Mouse (Mus musculus) right cerebral cortex, postnatal 10 days (tissue): ENCODE results near the gene Lrrn4cl.
"Not testable (repeated sequence)": the region's sequence is repeated elsewhere in the genome, so short reads cannot be mapped to it uniquely, and the experiment has no call there.

Source experiments
- DNase-seq, 2 experiments: peaks; one replicate each; pipeline ENCODE4 v3.0.0; 2021; ENCODE audit warnings: low spot score in 2 of 2

The Lrrn4cl gene

DNA sequence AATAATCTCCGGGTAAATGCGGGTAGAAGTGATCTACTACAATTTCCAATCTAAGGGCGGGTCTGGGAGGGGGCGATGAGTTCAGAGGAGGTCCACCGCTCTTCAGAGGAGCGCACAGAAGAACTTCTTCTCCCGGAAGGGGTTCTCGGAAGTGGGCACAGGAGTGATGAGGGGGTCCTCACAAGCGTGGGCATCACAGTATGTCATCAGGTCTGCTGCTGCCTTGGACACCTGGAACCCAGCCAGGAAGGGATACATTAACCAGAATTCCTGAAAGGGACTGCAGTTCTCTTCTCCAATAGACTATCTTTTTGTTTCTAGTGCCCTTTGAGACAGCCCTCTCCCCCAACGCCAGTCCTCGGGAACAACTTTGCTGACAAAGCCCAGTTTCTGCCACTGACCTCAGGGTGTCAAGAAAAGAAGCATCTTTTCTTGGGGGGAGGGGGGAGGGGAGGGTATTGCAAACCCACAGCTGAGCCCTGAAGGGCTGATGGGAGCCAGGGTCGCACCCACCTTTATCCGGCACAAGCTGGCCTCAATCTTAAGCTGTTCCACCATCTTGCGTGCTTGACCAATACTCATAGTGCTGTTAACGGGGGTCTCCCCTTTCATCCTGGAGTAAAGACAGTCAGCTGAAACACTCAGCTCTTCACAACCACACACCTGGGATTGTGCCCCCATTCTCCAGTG is 12.4 kb upstream of the Lrrn4cl start:
- DNase-seq, result peak; percentile 74 to 82

GRCm38 (mm10) chr19:8839103-8839907 is 11.3 kb upstream of the Lrrn4cl start, which contains the start of gene Gng3:
TSS of gene Gng3 (minus strand) at chr19:8839194.
- peak; percentile 90 to 93 for DNase-seq

DNA sequence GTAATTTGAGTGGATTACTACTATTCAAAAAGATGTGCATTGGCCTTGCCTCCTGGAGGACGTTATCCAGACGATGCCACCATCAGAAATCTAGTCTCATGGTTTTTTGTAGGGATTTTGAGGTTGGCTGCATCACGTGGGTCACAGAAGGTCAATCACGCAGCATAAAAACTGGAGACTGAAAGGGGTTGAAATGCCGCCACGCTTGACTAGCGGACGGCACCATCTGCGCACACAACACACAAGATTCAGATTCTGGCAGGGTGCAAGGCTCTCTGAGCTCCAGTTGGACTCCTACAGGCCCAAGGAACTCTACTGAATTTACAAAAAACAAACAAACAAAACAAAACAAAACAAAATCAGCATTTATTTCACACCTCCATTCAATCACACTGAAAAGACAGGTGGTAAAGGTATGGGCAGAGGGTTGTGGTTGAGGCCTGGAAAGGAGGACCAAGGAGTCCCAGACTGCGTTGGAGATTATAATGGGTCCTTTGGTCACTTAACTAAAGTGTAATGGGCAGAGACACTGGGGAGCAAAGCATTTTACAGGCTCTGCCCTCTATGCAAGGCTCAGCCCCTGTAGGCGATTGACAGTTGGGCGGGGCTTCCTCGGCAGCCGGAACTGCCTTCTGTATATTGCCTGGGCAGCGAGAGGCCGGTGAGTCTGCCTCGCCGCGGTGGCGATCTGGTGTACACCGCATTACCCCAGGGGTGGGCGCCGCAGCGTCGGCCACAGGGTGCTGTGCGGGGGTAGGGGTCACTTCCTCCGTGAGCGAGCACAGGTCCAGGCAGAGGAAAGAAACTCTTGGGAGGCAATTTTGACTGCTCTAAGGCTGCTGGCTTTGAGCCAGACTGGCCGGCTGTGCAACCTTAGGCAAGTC is 10.4 kb upstream of the Lrrn4cl start:
- DNase-seq, result peak; percentile 81 to 87

DNA sequence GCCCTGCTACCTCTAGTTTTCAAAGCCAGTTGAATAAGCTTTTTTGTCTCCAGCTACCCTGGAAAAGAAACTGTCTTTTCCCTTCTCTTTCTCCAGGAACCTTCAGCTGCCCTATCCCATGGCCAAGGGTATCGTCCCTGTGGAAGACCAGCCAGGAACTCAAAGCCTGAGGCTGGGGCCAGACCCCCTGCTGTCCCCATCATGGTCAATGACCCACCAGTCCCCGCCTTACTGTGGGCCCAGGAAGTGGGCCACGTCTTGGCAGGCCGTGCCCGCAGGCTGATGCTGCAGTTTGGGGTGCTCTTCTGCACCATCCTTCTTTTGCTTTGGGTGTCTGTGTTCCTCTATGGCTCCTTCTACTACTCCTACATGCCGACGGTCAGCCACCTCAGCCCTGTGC is 9.6 kb upstream of the Lrrn4cl start:
- no peak for DNase-seq

GRCm38 (mm10) chr19:8842961-8843360 is 7.6 kb upstream of the Lrrn4cl start:
- DNase-seq, result no peak

- peak; percentile 72 to 86 for DNase-seq
These were observed 6.0 kb upstream of the Lrrn4cl start for GRCm38 (mm10) chr19:8844371-8845129.

GRCm38 (mm10) chr19:8848356-8848755 is 2.2 kb upstream of the Lrrn4cl start:
- no peak for DNase-seq

DNA sequence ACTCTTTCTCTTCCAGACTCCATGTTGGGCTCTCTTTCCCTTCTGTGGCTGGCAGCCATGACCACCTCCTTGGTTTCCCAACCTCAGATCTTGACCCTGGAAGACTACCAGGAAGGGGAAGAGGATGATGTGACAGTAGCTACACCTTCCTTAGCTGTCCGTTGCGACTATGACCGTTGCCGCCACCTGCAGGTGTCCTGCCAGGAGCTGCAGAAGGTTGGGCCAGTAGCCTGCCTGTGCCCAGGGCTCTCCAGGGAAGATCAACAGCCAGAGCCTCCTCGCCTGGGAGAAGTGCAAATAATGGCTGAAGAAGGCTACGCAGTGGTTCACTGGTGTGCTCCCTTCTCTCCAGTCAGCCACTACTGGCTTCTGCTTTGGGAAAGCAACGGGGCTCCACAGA is 1.1 kb downstream of the Lrrn4cl start:
- DNase-seq, result no peak

DNA sequence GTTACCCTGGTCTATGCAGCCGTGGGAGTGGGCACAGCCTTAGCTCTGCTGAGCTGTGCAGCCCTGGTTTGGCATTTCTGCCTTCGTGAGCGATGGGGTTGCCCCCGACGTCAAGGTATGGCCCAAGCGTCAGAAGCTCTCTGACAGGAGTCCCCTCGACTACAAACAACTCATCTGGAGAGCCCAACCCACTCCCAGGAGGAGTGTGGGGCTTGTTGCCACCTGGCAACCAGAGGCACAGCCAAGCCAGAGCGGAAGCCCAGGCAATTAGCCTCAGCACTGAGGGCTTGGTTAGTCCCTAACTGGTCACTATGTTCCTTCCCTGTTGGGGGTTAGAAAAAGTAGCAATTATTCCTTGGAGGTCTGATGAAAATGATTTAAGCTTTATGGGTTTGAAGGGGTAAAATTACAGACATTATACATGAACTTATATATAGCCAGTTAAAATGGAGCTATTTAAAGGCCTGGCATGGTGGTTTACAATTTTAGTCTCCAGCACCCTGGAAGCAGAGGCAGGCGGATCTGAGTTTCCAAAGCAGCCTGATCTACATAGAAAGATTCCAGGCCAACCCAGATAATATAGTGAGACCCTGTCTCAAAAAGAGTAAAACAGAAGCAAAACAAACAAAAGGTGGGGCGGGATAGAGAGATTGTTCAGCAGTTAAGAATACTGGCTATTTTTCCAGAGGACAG is 1.8 kb downstream of the Lrrn4cl start:
- DNase-seq, result peak in 1 of 2 experiments; percentile 33

DNA sequence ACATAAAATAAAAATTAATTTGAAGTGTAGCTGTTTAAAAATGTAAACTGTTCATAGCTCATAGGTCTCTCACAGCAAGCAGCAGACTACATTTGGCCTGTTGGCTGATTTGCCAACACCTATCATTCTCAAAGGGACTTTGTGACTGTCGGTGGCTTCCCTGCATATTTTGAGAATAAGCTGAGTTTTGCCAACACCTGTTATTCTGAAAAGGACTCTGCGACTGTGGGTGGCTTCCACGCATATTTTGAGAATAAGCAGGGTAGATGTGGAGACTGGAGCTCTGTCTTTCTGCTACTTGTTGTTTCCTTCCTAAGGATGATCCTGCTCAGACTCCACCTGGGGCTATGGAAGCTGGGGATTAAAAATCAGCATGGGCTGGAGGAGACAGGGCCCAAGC is 2.5 kb downstream of the Lrrn4cl start:
- peak in 1 of 2 experiments; percentile 36 for DNase-seq

- DNase-seq, result peak in 1 of 2 experiments; percentile 56
These were observed 7.1 kb downstream of the Lrrn4cl start for GRCm38 (mm10) chr19:8857689-8858088.

DNA sequence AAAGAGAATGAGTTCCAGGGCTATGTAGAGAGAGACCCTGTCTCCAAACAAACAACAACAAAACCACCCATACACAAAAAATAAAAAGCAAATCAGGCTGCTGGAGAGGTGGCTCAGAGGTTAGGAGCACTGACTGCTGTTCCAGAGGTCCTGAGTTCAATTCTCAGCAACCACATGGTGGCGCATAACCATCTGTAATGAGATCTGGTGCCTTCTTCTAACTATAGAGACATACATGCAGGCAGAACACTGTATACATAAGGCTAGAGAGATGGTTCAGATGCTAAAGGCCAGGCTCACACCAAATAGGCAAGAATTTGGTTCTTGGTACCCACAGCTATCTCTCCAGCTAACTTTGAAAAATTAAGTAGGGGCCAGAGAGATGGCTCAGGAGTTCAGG is 8.4 kb downstream of the Lrrn4cl start:
- DNase-seq, result no peak

DNA sequence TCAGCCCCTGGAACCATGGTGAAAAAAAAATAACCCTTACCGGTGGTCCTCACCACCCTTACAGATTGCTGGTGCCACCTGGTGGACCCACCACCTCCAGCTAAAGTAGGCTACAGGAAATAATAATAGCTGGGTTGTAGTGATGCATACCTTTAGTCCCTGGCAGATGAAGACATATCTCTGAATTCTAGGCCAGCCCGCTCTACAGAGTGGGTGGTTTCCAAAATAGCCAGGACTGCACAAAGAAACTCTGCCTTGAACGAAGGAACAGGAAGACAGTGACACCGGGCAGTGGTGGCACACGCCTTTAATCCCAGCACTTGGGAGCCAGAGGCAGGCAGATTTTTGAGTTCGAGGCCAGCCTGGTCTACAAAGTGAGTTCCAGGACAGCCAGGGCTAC is 13.7 kb downstream of the Lrrn4cl start:
- no peak for DNase-seq

- not testable (repeated sequence) for DNase-seq
These were observed 19.8 kb downstream of the Lrrn4cl start for GRCm38 (mm10) chr19:8870381-8870780.

DNA sequence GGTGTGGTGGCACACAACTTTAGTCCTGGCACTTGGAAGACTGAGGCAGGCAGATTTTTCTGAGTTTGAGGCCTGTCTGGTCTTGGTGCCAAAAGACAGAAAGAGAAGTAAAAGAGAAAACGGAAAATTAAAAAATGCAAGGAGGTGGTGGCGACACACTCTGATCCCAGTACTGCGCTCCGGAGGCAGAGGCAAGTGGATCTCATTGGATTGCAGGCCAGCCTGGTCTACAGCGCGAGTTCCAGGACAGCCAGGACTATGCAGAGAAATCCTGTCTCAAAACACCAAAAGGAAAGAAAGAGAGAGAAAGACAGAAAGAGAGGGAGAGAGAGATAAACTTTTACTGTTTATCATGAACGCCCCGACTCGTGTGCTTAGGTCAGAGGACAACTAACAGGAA is 20.3 kb downstream of the Lrrn4cl start:
- DNase-seq, result no peak

DNA sequence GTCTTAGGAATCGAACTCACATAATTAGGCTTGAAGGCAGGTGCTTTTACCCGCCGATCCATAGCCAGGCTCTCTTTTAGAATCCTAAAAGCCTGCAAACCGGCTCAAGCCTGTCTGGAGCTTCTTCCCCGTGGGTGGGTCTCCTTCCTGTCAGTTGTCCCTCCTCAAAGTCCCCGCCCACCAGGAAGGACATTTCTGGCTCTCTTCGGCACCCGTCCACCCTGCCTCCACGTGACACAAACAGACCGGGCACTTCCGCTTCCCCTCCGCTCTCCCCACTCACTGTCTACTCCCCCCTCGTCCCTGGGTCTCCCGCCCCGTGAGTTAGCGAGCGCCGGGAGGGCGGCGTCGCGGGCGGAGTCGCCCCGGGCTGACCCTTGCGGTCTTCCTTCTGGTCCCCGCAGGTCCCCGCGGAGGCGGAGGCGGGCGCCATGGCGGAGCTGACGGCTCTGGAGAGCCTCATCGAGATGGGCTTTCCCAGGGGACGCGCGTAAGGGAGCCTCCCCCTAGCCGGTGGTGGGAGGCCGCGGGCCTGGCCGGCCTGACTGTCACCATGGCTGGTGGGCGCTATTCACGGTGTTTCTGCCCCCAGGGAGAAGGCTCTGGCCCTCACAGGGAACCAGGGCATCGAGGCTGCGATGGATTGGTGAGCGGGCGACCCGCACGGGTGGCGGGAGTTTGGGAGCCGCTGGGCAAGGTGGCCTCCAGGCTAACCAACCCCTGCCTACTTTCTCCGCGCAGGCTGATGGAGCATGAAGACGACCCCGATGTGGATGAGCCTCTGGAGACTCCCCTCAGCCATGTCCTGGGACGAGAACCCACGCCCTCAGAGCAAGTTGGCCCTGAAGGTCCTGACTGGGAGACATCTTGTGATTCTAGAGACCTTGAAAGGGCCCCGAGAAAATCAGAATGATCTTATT is 21.0 kb downstream of the Lrrn4cl start, which contains the start of gene Ubxn1:
TSS of gene Ubxn1 (plus strand) at position 230 of the 920 bp plus-strand sequence.
- DNase-seq, result peak; percentile 99

DNA sequence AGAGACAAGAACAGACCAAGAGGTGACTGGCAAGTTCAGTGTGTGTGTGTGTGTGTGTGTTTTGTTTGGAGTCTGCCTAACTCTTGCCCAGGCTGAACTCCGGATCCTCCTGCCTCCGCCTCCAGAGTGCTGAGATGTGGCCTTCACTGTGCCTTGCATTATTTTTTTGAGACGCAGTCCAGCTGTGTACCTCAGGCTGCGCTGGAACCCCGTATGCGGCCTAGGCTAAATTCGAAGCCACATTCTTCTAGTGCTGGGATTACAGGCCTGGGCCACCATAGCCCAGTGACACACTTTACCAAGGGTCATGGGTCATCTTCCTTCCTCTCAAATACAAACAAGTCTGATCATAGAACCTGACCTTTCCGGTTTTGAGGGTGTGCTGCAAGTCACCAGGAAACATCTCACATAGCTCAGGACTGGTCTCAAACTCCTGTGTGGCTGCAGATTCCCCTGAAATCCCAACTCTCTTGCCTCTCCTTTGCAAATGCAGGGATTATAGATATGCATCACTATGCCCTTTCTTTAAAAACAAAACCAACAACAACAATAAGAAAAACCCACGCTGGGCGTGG is 21.8 kb downstream of the Lrrn4cl start:
- no peak for DNase-seq

DNA sequence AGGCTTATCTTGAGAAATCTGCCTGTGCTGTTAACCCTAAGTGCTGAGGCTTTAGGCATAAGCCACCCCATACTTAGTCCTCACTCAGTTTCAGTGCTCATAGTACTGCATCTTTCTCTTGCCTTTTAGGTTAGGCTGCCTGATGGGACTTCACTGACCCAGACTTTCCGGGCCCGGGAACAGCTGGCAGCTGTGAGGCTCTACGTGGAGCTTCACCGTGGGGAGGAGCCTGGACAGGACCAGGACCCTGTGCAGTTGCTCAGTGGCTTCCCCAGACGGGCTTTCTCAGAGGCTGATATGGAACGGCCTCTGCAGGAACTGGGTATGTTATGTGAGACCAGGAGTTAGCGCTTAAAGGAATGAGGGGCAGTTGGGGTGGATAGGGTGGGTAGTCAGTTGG is 24.5 kb downstream of the Lrrn4cl start:
- DNase-seq, result no peak
